In the genomic region with DNA sequence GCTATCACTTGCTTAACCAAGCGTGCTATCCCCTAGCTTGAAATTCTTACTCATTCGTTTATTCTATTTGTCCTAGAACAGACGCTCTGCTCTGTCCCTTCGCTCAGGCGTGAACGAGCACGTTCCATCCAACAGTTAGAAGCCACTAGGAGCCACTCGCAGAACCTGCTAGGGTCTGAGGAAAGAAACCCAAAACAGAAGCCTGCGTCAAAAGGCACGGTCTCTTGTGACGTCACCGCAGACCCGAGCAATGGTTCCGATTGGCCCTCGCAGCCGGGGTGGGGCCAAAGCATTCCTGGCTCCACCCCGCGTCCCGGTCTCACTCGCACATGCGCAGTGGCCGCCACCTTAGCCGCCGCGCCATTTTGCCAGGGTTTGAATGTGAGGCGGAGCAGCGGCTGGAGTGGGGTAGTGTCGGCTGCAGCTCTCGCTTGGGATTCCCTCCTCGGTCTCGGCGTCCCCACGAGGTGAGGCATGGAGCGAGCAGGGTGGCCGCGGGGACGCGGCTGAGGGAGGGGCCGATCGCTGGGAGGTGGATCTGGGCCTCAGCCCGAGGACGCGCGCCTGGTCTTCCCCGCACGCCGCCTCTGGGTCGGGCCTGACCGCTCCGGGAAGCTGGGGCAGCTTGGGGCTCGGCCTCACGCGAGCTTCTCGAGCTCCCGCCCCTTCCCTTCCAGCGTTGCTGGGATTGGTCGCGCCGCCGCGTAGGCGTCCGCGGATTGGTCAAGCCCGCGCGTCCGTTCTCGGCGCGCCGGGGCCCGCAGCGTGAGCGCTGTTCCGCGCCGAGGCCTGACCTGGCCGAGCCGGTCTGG, we compare ENCODE assay signal across 8 mouse cellular contexts. TPM values are rescaled to one million over a fixed set of nuclear protein-coding genes. Genes with fewer than 3 reads are reported as not detected.
DNase-seq lines count a peak whose midpoint lies in the region; ATAC-seq and TF ChIP-seq lines count a peak whose summit lies in the region.

A gene (plus strand): TSS at position 330 of the 812 bp plus-strand sequence.

- TF ChIP-seq CTCF in heart, adult 2 months (IDR thresholded peaks at IDR 0.05): peak; percentile 3; the same call in 1 of the 2 replicates

- peaks cover 4% of the 10 kb centered on the region for H3K79me2 ChIP-seq in heart, adult 2 months (replicated peaks; ENCODE audit: control insufficient read depth, insufficient read depth, low read length)

- TF ChIP-seq EP300 in heart, adult 2 months (IDR thresholded peaks at IDR 0.05; ENCODE audit: insufficient read depth, low read depth, low read length): peak; percentile 52; the same call in 1 of the 2 replicates

- WGBS in embryonic facial prominence, embryonic 14.5 days: 0% methylated on average over 21 of the region's 80 CpGs
- WGBS in heart, adult 2 months: under 1% methylated on average over 74 of the region's 80 CpGs
- under 1% methylated on average over 80 of the region's 80 CpGs for WGBS in limb, embryonic 13.5 days
- WGBS in midbrain, embryonic 16.5 days: under 1% methylated on average over 72 of the region's 80 CpGs

- peak within 1 kb of the TSS; percentile 70 for H3K4me2 ChIP-seq in embryonic facial prominence, embryonic 14.5 days (ENCODE audit: low read depth, low read length)
- H3K4me2 ChIP-seq in limb, embryonic 13.5 days (replicated peaks): peak within 1 kb of the TSS; percentile 97
- peak within 1 kb of the TSS; percentile 66 for H3K4me2 ChIP-seq in midbrain, embryonic 16.5 days (ENCODE audit: low read length)

- no peaks in the 10 kb centered on the region for H3K27me3 ChIP-seq in embryonic facial prominence, embryonic 14.5 days (replicated peaks; ENCODE audit: control insufficient read depth, insufficient read depth, low read length)
- H3K27me3 ChIP-seq in heart, adult 2 months (ENCODE audit: control insufficient read depth, insufficient read depth, low read length): no peaks in the 10 kb centered on the region
- no peaks in the 10 kb centered on the region for H3K27me3 ChIP-seq in limb, embryonic 13.5 days
- no peaks in the 10 kb centered on the region for H3K27me3 ChIP-seq in midbrain, embryonic 16.5 days (ENCODE audit: control insufficient read depth, insufficient read depth, low read depth, low read length)

- TF ChIP-seq POLR2A in heart, adult 2 months (IDR thresholded peaks at IDR 0.05; ENCODE audit: insufficient read depth, low read depth, low read length): peak; percentile 85

- peak within 1 kb of the TSS; percentile 58 for H3K4me3 ChIP-seq in embryonic facial prominence, embryonic 14.5 days (ENCODE audit: low read depth, low read length)
- peak within 1 kb of the TSS; percentile 67 for H3K4me3 ChIP-seq in heart, adult 2 months
- H3K4me3 ChIP-seq in limb, embryonic 13.5 days: peak within 1 kb of the TSS; percentile 86
- H3K4me3 ChIP-seq in midbrain, embryonic 16.5 days (ENCODE audit: low read depth, low read length): peak within 1 kb of the TSS; percentile 63

- intact Hi-C loops in heart, adult 2 months (cut with DNase I): loop anchor here (5.0 kb wide), 1 partner anchor 96 kb away; no protein-coding TSS in a partner anchor

- H3K9me3 ChIP-seq in embryonic facial prominence, embryonic 14.5 days (ENCODE audit: control insufficient read depth, low read length): no peaks in the 10 kb centered on the region
- no peaks in the 10 kb centered on the region for H3K9me3 ChIP-seq in limb, embryonic 13.5 days
- no peaks in the 10 kb centered on the region for H3K9me3 ChIP-seq in midbrain, embryonic 16.5 days (replicated peaks; ENCODE audit: control insufficient read depth, low read length, poor library complexity, severe bottlenecking)

- peaks cover 7% of the 10 kb centered on the region for H3K4me1 ChIP-seq in embryonic facial prominence, embryonic 14.5 days (ENCODE audit: control insufficient read depth, insufficient read depth, low read length)
- H3K4me1 ChIP-seq in heart, adult 2 months (ENCODE audit: control insufficient read depth, insufficient read depth, low read length): peaks cover 3% of the 10 kb centered on the region
- H3K4me1 ChIP-seq in limb, embryonic 13.5 days: peaks cover 13% of the 10 kb centered on the region
- H3K4me1 ChIP-seq in midbrain, embryonic 16.5 days (ENCODE audit: control insufficient read depth, insufficient read depth, low read length): peaks cover 12% of the 10 kb centered on the region

- H3K36me3 ChIP-seq in embryonic facial prominence, embryonic 14.5 days (ENCODE audit: control insufficient read depth, insufficient read depth, low read length): peaks cover 4% of the 10 kb centered on the region; the same call in 1 of the 2 replicates
- H3K36me3 ChIP-seq in heart, adult 2 months (ENCODE audit: control insufficient read depth, insufficient read depth, low read length): no peaks in the 10 kb centered on the region
- peaks cover 12% of the 10 kb centered on the region for H3K36me3 ChIP-seq in limb, embryonic 13.5 days
- H3K36me3 ChIP-seq in midbrain, embryonic 16.5 days (ENCODE audit: control insufficient read depth, insufficient read depth, low read length): no peaks in the 10 kb centered on the region

- peak within 1 kb of the TSS; percentile 98 for H3K27ac ChIP-seq in embryonic facial prominence, embryonic 14.5 days (replicated peaks; ENCODE audit: low read depth, low read length)
- H3K27ac ChIP-seq in heart, adult 2 months: peak within 1 kb of the TSS; percentile 95
- peak within 1 kb of the TSS; percentile 98 for H3K27ac ChIP-seq in limb, embryonic 13.5 days
- peak within 1 kb of the TSS; percentile 98 for H3K27ac ChIP-seq in midbrain, embryonic 16.5 days (ENCODE audit: low read length)

- ATAC-seq in embryonic facial prominence, embryonic 14.5 days (ENCODE audit: low read depth): peak; percentile 98
- peak; percentile 96 for ATAC-seq in limb, embryonic 13.5 days (ENCODE audit: low FRiP score, low read depth)
- peak; percentile 97 for ATAC-seq in midbrain, embryonic 16.5 days

- DNase-seq in 3T3-L1 (ENCODE audit: low read depth, low spot score): peak; percentile 97
- peak; percentile 98 for DNase-seq in adrenal gland, postnatal 4 days (ENCODE audit: low spot score in 2 of 2)
- peak; percentile 99 for DNase-seq in embryonic facial prominence, embryonic 14.5 days (ENCODE audit: low spot score)
- DNase-seq in heart, adult 2 months: peak; percentile 97
- DNase-seq in kidney, adult 8-10 months: peak; percentile 94 to 96
- peak; percentile 96 to 98 for DNase-seq in spleen, postnatal 10 days (ENCODE audit: low spot score in 2 of 2)

- H3K9ac ChIP-seq in embryonic facial prominence, embryonic 14.5 days (ENCODE audit: low read depth, low read length): peak within 1 kb of the TSS; percentile 90
- peak within 1 kb of the TSS; percentile 91 for H3K9ac ChIP-seq in heart, adult 2 months (ENCODE audit: low read depth, low read length)
- H3K9ac ChIP-seq in limb, embryonic 13.5 days: peak within 1 kb of the TSS; percentile 90
- H3K9ac ChIP-seq in midbrain, embryonic 16.5 days (ENCODE audit: low read depth, low read length): peak within 1 kb of the TSS; percentile 85

RNA-seq across cellular contexts. Expression of the gene that starts here (rescaled TPM):
- total RNA-seq in adrenal gland, postnatal 4 days (2021): 10 to 100 TPM; 65.3 to 74.1 TPM
- polyA plus RNA-seq in embryonic facial prominence, embryonic 14.5 days (2014; fragmentation: Nextera tagmentation; extraction: Ambion mirVana): 113 and 118 TPM in 2 replicates
- total RNA-seq in heart, adult 2 months (2021): 10 to 100 TPM; 37.5 to 41.2 TPM
- 15.8 and 33.3 TPM in 2 replicates for polyA plus RNA-seq in heart, adult 2 months (2012; rRNA removed)
- 115 and 127 TPM in 2 replicates for polyA plus RNA-seq in limb, embryonic 13.5 days (2015; fragmentation: Nextera tagmentation; extraction: Ambion mirVana)
- polyA plus RNA-seq in midbrain, embryonic 16.5 days (2015; fragmentation: Nextera tagmentation; extraction: Ambion mirVana): 100 and 102 TPM in 2 replicates

Comparison
In these comparisons a context has a peak if more than half of its experiments do, and no peak if none do; other contexts are left out.
1. Peak in every context shown above with its lines: DNase-seq, ATAC-seq, H3K4me3 ChIP-seq and H3K27ac ChIP-seq.